Mouse (Mus musculus) C2C12 (cell line): ENCODE results near the gene Hsd11b2. TPM values are rescaled to one million over a fixed set of nuclear protein-coding genes. Genes with fewer than 3 reads are reported as not detected.
"Not testable (repeated sequence)": the region's sequence is repeated elsewhere in the genome, so short reads cannot be mapped to it uniquely, and the experiment has no call there.

ENCODE experiments used
- H3K27me3 ChIP-seq: one replicate; pipeline ENCODE4 v1.6.1; 2011; ENCODE audit not compliant: control insufficient read depth, insufficient read depth, insufficient read length
- H3K36me3 ChIP-seq: one replicate; pipeline ENCODE4 v1.6.1; 2011; ENCODE audit not compliant: control insufficient read depth, insufficient read depth
- H3K4me3 ChIP-seq: one replicate; pipeline ENCODE4 v1.5.1; 2011; ENCODE audit warnings: mild to moderate bottlenecking, control low read depth; ENCODE audit not compliant: poor library complexity, insufficient read depth, severe bottlenecking
- H3K79me2 ChIP-seq: one replicate; pipeline ENCODE4 v1.6.1; 2011; ENCODE audit not compliant: control insufficient read depth, insufficient read depth
- H3K79me3 ChIP-seq: one replicate; pipeline ENCODE4 v1.6.1; 2011; ENCODE audit warnings: low read depth, control low read depth
- H3ac ChIP-seq: one replicate; pipeline ENCODE3; 2011; ENCODE audit warnings: low read depth; ENCODE audit not compliant: control insufficient read depth, insufficient read length
- CEBPB ChIP-seq: IDR thresholded peaks from one replicate; pipeline ENCODE4 v1.6.1; 2011; ENCODE audit warnings: low read depth, mild to moderate bottlenecking, control low read depth, moderate library complexity
- CTCF ChIP-seq: IDR thresholded peaks from one replicate; pipeline ENCODE4 v1.5.1; 2011; ENCODE audit not compliant: control insufficient read depth, insufficient read depth, insufficient read length
- FOSL1 ChIP-seq: IDR thresholded peaks from one replicate; pipeline ENCODE4 v1.8.0; 2011; ENCODE audit warnings: mild to moderate bottlenecking, low read length; ENCODE audit not compliant: poor library complexity, insufficient read depth, severe bottlenecking
- MAX ChIP-seq: IDR thresholded peaks from one replicate; pipeline ENCODE4 v1.6.1; 2011; ENCODE audit warnings: mild to moderate bottlenecking, control low read depth
- MYOD1 ChIP-seq: IDR thresholded peaks from one replicate; pipeline ENCODE4 v1.6.1; 2011; ENCODE audit warnings: low read depth; ENCODE audit not compliant: control insufficient read depth, insufficient read length
- MYOG ChIP-seq: IDR thresholded peaks from one replicate; pipeline ENCODE4 v1.6.1; 2011; ENCODE audit not compliant: control insufficient read depth, insufficient read length; ENCODE audit errors: extremely low read depth
- USF1 ChIP-seq: IDR thresholded peaks from one replicate; pipeline ENCODE4 v1.6.1; 2011; ENCODE audit warnings: low read depth, mild to moderate bottlenecking, control low read depth, moderate library complexity
- polyA plus RNA-seq: library from polyadenylated mRNA; unstranded; fragments of >200 nt; fragmentation: generic; extraction: Trizol; gene quantifications from one replicate; pipeline ENCODE4 v1.2.1, GENCODE M21; 2012; ENCODE audit warnings: missing spikeins

Gene Hsd11b2
- polyA plus RNA-seq, 1 experiment: 0.11 TPM

DNA sequence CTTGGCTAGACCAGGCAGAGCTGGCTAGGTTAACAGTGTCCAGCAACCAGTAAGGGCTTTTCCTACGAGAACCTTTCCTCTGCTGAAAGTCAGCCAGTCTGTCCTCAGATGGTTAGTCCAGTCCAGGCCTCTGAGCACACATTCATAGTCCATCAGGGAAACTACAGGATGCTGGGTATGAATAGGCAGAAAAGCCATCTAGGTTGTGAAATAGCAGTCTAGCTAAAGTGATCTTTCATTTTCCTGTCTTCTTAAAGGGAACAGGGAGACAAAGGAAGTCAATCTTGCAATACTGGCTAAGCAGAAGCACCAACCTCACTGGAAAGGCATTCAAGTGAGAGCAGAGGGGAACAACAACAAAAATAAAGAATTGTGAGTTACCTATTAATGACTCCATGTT, 34.3 kb downstream of the Hsd11b2 start:
- Histone ChIP-seq H3K4me3 (no peak overlapping the region), H3ac (no peak overlapping the region), H3K27me3 (no peaks in the 10 kb centered on the region), H3K79me2 (no peaks in the 10 kb centered on the region), H3K79me3 (no peaks in the 10 kb centered on the region), H3K36me3 (no peaks in the 10 kb centered on the region)
- TF ChIP-seq USF1 (no peak), MYOD1 (no peak), FOSL1 (no peak), MAX (no peak), CEBPB (no peak), MYOG (no peak), CTCF (no peak)

DNA sequence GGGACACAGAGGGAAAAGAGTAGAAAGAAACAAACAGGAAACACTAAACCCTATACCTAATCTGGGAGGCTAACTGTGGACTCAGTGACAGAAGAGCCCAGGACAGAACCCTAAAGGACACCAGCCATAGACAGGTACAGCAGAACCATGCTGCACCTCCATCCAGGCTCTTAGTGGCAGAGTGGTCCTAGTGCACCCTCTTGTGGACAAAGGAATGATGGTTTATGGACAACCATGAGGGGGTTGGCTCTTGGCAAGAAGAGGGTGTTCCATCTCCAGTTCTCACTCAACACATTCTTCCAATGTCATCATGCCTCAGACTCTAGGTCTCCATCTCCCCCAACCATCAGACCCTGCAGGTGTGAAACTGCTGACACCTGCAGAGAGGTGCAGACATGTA, 35.5 kb downstream of the Hsd11b2 start:
- Histone ChIP-seq H3K27me3 (no peaks in the 10 kb centered on the region), H3K36me3 (no peaks in the 10 kb centered on the region), H3K79me3 (no peaks in the 10 kb centered on the region), H3K4me3 (no peak overlapping the region), H3ac (no peak overlapping the region), H3K79me2 (no peaks in the 10 kb centered on the region)
- TF ChIP-seq CTCF (peak; percentile 76), MAX (no peak)

DNA sequence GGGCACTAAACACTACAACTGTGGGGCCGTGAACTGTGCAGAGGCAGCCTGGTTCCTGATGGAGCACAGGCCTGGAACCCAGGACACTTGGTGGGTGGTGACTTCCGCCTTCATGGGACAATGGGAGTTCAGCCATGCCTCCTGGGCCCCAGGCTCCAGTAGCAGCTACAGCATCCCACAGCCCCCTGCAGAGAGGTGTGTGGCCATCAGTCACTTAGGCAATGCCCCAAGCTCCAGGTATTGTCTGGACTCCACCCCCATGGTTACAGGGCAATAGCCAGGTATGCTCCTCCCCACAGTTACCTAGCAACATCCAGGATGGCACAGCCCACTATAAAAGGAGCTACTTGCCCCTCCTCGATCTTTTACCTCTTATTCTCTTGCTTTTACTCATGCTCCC, 36.7 kb downstream of the Hsd11b2 start:
- H3K36me3 ChIP-seq: no peaks in the 10 kb centered on the region
- no peak overlapping the region for H3ac ChIP-seq
- H3K4me3 ChIP-seq: no peak overlapping the region
- no peaks in the 10 kb centered on the region for H3K79me3 ChIP-seq
- H3K27me3 ChIP-seq: no peaks in the 10 kb centered on the region
- no peaks in the 10 kb centered on the region for H3K79me2 ChIP-seq
- TF ChIP-seq USF1 (no peak), MYOD1 (no peak), CTCF (no peak), FOSL1 (no peak), MAX (no peak), CEBPB (no peak), MYOG (no peak)

DNA sequence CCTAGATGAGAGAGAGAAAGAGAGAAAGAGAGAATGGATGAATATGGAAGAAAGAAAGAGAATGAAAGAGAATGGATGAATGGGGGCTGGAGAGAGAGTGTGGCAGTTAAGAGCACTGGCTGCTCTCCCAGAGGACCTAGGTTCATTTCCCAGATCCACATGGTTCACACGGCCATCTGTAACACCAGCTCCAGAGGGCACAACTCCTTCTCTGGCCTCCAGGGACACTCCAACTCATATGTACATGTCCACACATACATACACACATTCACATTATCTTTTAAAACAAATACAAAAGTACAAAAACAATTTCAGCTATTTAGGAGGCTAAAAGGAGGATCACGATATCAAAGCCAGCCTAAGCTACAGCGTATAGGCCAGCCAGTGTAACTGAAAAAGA, 44.3 kb downstream of the Hsd11b2 start:
- no peak overlapping the region for H3K4me3 ChIP-seq
- no peak overlapping the region for H3ac ChIP-seq
- peaks cover 15% of the 10 kb centered on the region for H3K79me2 ChIP-seq
- H3K79me3 ChIP-seq: peaks cover 4% of the 10 kb centered on the region
- H3K36me3 ChIP-seq: no peaks in the 10 kb centered on the region
- H3K27me3 ChIP-seq: no peaks in the 10 kb centered on the region
- TF ChIP-seq CEBPB (no peak), CTCF (no peak), FOSL1 (no peak), MYOD1 (no peak), MAX (no peak), USF1 (no peak), MYOG (no peak)

DNA sequence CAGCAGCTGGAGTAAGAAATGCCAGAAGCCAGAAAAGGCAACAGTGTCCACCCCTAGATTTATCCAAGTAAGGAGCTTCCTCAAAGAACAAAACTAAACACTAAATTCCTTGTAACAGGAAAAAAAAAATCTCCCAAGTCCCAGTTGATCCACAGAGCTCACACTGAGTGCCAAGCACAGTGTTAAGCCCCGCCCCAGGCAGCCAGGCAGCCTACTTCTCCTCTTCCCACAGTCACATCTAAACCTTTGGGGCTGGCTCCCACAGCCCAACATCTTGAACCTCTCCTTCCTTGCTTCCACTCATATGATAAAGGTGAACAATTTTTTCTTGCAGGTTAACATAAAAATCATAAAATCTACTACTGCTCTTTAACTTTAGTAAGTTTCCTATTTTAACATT, 45.3 kb downstream of the Hsd11b2 start:
- H3K4me3 ChIP-seq: no peak overlapping the region
- peaks cover 15% of the 10 kb centered on the region for H3K79me2 ChIP-seq
- H3K36me3 ChIP-seq: no peaks in the 10 kb centered on the region
- H3K79me3 ChIP-seq: peaks cover 4% of the 10 kb centered on the region
- H3K27me3 ChIP-seq: no peaks in the 10 kb centered on the region
- TF ChIP-seq CEBPB (no peak), FOSL1 (no peak), MAX (no peak), CTCF (no peak), USF1 (no peak), MYOG (no peak), MYOD1 (no peak)
- no peak overlapping the region for H3ac ChIP-seq

DNA sequence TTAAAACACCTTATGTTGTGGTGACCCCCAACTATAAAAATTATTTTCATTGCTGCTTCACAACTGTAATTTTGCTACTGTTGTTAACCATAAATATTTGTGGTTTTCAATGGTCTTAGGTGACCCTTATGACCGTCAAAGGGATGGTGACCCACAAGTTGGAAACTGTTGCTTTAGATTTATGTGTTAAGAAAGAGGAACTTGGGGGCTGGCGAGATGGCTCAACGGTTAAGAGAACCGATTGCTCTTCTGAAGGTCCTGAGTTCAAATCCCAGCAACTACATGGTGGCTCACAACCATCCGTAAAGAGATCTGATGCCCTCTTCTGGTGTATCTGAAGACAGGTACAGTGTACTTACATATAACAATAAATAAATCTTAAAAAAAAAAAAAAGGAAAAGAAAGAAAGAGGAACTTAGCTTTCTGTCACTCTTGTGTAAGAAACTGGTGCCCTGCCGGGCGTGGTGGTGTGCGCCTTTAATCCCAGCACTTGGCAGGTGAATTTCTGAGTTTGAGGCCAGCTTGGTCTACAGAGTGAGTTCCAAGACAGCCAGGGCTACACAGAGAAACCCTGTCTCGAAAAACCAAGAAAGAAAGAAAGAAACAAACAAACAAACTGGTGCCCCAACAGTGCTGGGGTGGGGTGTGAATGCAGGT, 46.1 kb downstream of the Hsd11b2 start:
- not testable (repeated sequence) for H3K27me3 ChIP-seq, H3K36me3 ChIP-seq, H3K79me3 ChIP-seq
- Histone ChIP-seq H3K4me3 (peak overlapping the region; percentile 84), H3K79me2 (peaks cover 15% of the 10 kb centered on the region), H3ac (peak overlapping the region; percentile 81)
